Mouse (Mus musculus): ENCODE measurements around the gene Tmem28. TPM values are rescaled to one million over a fixed set of nuclear protein-coding genes. Genes with fewer than 3 reads are reported as not detected.

Tmem28 gene
- polyA plus RNA-seq, 1 experiment = 10.3 TPM

DNA sequence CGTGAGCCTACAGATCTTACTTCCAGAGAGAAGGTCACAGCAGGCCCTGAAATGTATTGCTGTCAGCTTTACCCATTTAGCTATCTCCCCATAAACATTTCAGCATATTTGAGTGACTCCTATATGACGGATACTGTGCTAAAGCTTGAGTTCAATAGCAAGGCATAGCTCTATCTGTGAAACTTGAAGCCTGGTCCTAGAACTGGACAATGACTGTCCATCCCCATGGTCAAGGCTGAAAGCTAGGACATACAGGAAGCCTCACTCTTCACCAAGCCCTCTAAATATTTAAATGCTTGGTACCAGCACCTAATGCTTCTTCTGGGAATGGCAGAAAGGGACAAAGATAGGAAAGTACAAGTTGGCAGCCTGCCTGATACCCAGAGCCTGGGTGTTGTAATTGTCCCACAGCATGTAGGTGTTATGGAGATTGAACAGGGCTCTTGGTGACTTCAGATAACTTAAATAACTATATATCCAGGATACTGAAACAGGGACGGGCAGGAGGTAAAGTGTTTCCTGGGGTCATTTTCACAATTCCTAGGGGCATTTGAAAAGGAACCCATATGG lies 51.9 kb downstream of the Tmem28 start:
- Histone ChIP-seq H3K27ac (ENCODE audit: insufficient read depth, low read length) (no peak overlapping the region), H3K4me1 (ENCODE audit: control insufficient read depth, insufficient read depth, low read length) (no peaks in the 10 kb centered on the region), H3K4me3 (ENCODE audit: insufficient read depth, low read length) (no peak overlapping the region)
- TF ChIP-seq POLR2A (IDR thresholded peaks at IDR 0.05; ENCODE audit: extremely low read depth, insufficient read depth, low read length) (no peak), CTCF (IDR thresholded peaks at IDR 0.05; ENCODE audit: extremely low read depth, insufficient read depth, low read length) (no peak)

DNA sequence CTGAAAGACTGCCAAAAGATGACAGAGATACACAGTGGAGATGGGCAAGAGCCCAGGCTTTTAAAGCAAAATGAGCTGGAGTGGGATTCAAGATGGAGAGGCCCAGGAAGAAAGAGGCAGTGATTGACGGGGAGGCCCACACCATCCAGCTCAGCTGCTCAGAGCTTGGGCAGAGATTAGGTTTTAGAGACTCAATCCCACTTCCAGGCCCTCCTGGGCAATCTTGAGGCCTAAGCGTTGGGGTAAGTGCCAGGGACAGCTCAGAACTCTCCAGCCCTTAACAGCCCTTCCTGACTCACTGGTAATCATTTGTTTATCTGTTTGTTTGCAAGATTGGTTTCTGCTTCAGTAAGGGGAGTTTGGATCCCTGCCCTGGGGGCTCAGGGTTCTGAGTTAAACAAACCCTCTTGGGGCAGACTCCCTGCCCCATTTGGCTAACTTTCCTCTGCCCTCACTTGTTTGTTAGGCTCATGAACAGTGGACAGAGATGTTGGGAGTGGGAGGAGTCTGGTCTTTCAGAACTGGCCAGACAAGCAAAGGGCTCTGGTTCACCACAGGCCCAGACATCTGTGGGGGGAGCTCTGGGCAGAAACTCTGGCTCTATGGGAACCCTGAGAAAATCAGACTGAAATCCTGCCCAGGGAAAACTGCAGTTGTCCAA lies 52.6 kb downstream of the Tmem28 start:
- TF ChIP-seq POLR2A (IDR thresholded peaks at IDR 0.05; ENCODE audit: extremely low read depth, insufficient read depth, low read length) = no peak
- no peak for TF ChIP-seq CTCF (IDR thresholded peaks at IDR 0.05; ENCODE audit: extremely low read depth, insufficient read depth, low read length)
- H3K4me3 ChIP-seq (ENCODE audit: insufficient read depth, low read length) = no peak overlapping the region
- H3K4me1 ChIP-seq (ENCODE audit: control insufficient read depth, insufficient read depth, low read length) = no peaks in the 10 kb centered on the region
- no peak overlapping the region for H3K27ac ChIP-seq (ENCODE audit: insufficient read depth, low read length)

DNA sequence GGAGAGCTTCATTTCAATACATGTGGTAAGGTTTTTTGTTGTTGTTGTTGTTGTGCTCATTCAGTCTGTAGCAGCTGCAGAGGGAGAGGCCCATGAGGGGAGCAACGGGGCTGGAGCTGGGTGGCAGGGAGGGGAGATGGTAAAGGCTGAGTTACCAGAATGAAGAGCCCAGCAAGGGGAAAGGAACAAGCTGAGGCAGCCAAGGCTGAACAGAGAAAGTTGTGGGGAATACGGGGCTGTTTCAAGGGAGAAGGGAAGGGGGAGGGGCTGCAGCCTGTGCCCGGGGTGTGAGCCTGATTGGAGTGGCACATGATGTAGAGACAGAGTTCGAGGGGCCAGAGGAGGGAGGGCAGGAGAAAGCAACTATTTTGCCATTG lies 53.1 kb downstream of the Tmem28 start:
- no peak overlapping the region for H3K4me3 ChIP-seq (ENCODE audit: insufficient read depth, low read length)
- TF ChIP-seq POLR2A (IDR thresholded peaks at IDR 0.05; ENCODE audit: extremely low read depth, insufficient read depth, low read length) (no peak), CTCF (IDR thresholded peaks at IDR 0.05; ENCODE audit: extremely low read depth, insufficient read depth, low read length) (no peak)
- H3K27ac ChIP-seq (ENCODE audit: insufficient read depth, low read length) = no peak overlapping the region
- H3K4me1 ChIP-seq (ENCODE audit: control insufficient read depth, insufficient read depth, low read length) = no peaks in the 10 kb centered on the region

DNA sequence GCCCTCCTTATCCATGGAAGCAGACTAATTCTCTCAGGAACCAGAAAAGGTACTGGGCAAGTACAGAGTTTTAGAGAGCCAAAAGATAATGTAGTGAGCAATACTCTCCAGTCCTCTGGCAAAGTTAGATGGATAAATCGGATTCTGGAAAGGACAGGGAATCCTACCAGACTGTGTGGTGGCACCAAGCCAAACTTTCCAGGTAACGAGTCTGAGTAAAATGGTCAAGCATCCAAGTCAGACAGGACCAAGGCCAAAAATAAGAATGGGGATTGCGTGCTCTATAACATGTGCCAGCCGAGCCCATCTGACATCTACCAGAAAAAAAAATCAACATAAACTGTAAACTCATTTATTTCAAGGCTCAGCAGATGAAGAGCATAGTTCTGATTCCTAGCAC lies 56.0 kb downstream of the Tmem28 start:
- H3K4me1 ChIP-seq (ENCODE audit: control insufficient read depth, insufficient read depth, low read length) = no peaks in the 10 kb centered on the region
- no peak overlapping the region for H3K4me3 ChIP-seq (ENCODE audit: insufficient read depth, low read length)
- no peak overlapping the region for H3K27ac ChIP-seq (ENCODE audit: insufficient read depth, low read length)
- no peak for TF ChIP-seq POLR2A (IDR thresholded peaks at IDR 0.05; ENCODE audit: extremely low read depth, insufficient read depth, low read length)
- TF ChIP-seq CTCF (IDR thresholded peaks at IDR 0.05; ENCODE audit: extremely low read depth, insufficient read depth, low read length) = no peak

DNA sequence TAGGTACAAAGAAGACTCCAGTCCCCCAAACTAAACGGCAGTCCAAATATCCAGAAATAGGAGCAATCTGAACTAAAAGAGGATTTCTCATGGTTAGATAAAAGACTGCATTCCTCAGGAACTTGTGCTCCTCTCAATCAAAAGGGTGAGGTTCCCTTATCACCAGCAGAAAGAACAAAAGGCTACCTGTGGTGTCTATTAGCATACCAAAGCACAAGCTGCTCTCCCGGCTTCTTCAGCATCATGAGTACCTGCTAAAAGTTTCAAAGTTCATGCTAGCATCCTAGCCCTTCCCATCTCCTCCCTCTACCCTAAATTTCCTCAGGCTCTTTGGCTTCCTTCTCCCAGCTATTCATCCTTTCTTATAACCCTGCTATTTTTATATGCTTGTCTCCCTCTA lies 62.6 kb downstream of the Tmem28 start:
- Histone ChIP-seq H3K27ac (ENCODE audit: insufficient read depth, low read length) (no peak overlapping the region), H3K4me3 (ENCODE audit: insufficient read depth, low read length) (no peak overlapping the region), H3K4me1 (ENCODE audit: control insufficient read depth, insufficient read depth, low read length) (no peaks in the 10 kb centered on the region)
- TF ChIP-seq CTCF (IDR thresholded peaks at IDR 0.05; ENCODE audit: extremely low read depth, insufficient read depth, low read length) (no peak), POLR2A (IDR thresholded peaks at IDR 0.05; ENCODE audit: extremely low read depth, insufficient read depth, low read length) (no peak)

Other genes with a start within 250 kb of the Tmem28 start
- gene Eda, start 154.6 kb downstream of the Tmem28 start, polyA plus RNA-seq (2012; rRNA removed) = 3.1 and 3.4 TPM in 2 replicates

Data from cortical plate, adult 2 months (tissue).